Mouse (Mus musculus) midbrain, embryonic 13.5 days (tissue): ENCODE measurements around the gene Dnm2. TPM values are rescaled to one million over a fixed set of nuclear protein-coding genes. Genes with fewer than 3 reads are reported as not detected.

ENCODE experiments used
- ATAC-seq: fragments of 200-750 bp; cut with Nextera tagmentation; 2 replicates; pipeline ENCODE4 v1.8.0; 2017; ENCODE audit warnings: mild to moderate bottlenecking, moderate TSS enrichment, moderate library complexity
- H3K27ac ChIP-seq: fragments of 300-500 bp; sonication (generic); 2 replicates; pipeline ENCODE4 v1.5.1; 2015; ENCODE audit warnings: inconsistent platforms, mild to moderate bottlenecking, moderate library complexity
- H3K27me3 ChIP-seq: fragments of 300-500 bp; sonication (generic); 2 replicates; pipeline ENCODE4 v1.6.1; 2015; ENCODE audit warnings: mild to moderate bottlenecking, inconsistent platforms
- H3K36me3 ChIP-seq: fragments of 300-500 bp; sonication (generic); 2 replicates; pipeline ENCODE4 v1.6.1; 2015; ENCODE audit warnings: mild to moderate bottlenecking, inconsistent platforms
- H3K4me1 ChIP-seq: fragments of 300-500 bp; sonication (generic); replicated peaks from 2 replicates; pipeline ENCODE4 v1.6.1; 2015; ENCODE audit warnings: inconsistent platforms
- H3K4me2 ChIP-seq: fragments of 300-500 bp; sonication (generic); replicated peaks from 2 replicates; pipeline ENCODE4 v1.6.1; 2015; ENCODE audit warnings: moderate library complexity, mild to moderate bottlenecking, inconsistent platforms
- H3K4me3 ChIP-seq: fragments of 300-500 bp; sonication (generic); replicated peaks from 2 replicates; pipeline ENCODE4 v1.5.1; 2015; ENCODE audit warnings: mild to moderate bottlenecking, inconsistent platforms
- H3K9ac ChIP-seq: fragments of 300-500 bp; sonication (generic); replicated peaks from 2 replicates; pipeline ENCODE4 v1.6.1; 2015; ENCODE audit warnings: mild to moderate bottlenecking, inconsistent platforms
- H3K9me3 ChIP-seq: fragments of 300-500 bp; sonication (generic); 2 replicates; pipeline ENCODE4 v1.6.1; 2016; ENCODE audit warnings: mild to moderate bottlenecking, inconsistent platforms
- WGBS: fragments of 180-500 bp; shearing (Covaris S2); methylation state at CpG from one replicate; pipeline ENCODE4 v1.1.7; 2015; 5-methylcytosine and 5-hydroxymethylcytosine counted together
- polyA plus RNA-seq: library from polyadenylated mRNA; unstranded; fragments of >200 nt; fragmentation: Nextera tagmentation; extraction: Ambion mirVana; gene quantifications from 2 replicates; pipeline ENCODE4 v1.2.1, GENCODE M21; 2015

The Dnm2 gene
- 66.9 and 71.8 TPM in 2 replicates for polyA plus RNA-seq

DNA sequence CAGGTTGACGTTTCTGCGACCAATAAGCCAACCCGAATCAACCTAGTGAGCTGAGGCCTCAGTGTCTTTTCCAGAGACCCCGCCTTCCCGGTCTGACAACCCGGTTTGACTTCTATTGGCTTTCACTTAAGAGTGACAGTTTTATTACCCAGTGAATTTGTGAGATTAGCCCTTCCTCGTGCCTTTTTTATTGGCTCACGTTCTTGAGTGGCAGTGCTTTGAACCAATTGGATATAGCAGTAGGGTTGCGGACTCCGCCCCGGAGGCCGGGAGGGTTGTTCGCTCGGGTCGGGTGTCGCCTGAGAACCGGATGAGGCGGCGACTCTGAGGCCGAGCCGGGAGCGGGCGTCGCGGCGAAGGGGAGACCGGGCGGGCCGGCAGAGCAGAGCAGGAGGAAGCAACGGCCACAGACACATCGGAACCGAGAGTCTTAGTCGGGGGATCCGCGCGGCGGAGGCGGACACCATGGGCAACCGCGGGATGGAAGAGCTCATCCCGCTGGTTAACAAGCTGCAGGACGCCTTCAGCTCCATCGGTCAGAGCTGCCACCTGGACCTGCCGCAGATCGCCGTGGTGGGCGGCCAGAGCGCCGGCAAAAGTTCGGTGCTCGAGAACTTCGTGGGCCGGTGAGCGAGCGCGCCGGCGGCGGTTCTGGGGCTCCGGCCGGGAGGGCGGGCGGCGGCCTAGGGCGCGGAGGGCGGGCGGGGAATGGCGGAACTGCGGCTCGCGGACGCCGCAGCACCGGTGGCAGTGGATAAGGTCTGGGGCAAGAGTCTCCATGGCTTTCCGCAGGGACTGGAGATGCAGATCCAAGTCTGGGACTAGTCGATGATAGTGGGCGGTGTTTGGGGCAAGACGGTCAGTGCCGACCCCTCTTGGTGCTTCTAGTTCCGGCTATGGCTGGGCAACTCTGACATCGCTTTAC is at the start of gene Dnm2:
TSS of gene Dnm2 (plus strand) at position 278 of the 925 bp plus-strand sequence.
- Histone ChIP-seq H3K27ac (peak within 1 kb of the TSS; percentile 85), H3K4me2 (peak within 1 kb of the TSS; percentile 95), H3K4me3 (peak within 1 kb of the TSS; percentile 93), H3K9me3 (no peaks in the 10 kb centered on the region), H3K9ac (peak within 1 kb of the TSS; percentile 91), H3K4me1 (peaks cover 26% of the 10 kb centered on the region), H3K27me3 (no peaks in the 10 kb centered on the region), H3K36me3 (peaks cover 16% of the 10 kb centered on the region)
- under 1% methylated on average over 81 of the region's 82 CpGs for WGBS
- peak; percentile 99 for ATAC-seq

DNA sequence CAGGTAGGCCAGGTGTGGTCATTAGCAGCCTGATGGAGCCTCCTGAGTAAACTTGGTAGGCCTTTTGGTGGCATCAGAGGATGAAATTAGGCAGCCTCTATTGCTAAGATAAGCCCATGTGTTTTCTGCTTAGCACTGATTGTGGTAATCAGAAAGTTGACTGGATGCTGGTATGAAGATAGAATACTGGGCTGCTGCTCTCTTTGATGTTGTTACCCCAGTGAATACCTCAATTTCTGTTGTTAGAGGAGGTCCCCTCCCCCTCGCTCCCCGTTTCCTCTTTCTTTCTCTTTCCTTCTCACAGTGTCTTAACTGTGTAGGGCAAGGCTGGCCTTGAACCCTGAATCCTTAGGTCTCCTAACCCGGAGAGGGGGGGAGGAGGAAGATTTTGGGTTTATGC is 45.5 kb upstream of the Dnm2 start:
- Histone ChIP-seq H3K4me2 (no peak overlapping the region), H3K27ac (no peak overlapping the region), H3K4me3 (no peak overlapping the region), H3K27me3 (no peaks in the 10 kb centered on the region), H3K9me3 (no peaks in the 10 kb centered on the region), H3K36me3 (no peaks in the 10 kb centered on the region; the same call in 1 of the 2 replicates), H3K4me1 (peaks cover 48% of the 10 kb centered on the region), H3K9ac (no peak overlapping the region)
- ATAC-seq = no peak
- 90% methylated on average over 3 of the region's 3 CpGs for WGBS

GRCm38 (mm10) chr9:21380868-21381267 is 43.8 kb upstream of the Dnm2 start:
- no peak for ATAC-seq
- Histone ChIP-seq H3K4me1 (peaks cover 53% of the 10 kb centered on the region), H3K9me3 (no peaks in the 10 kb centered on the region), H3K27ac (no peak overlapping the region), H3K4me2 (no peak overlapping the region), H3K9ac (no peak overlapping the region), H3K36me3 (no peaks in the 10 kb centered on the region), H3K4me3 (no peak overlapping the region), H3K27me3 (no peaks in the 10 kb centered on the region)

GRCm38 (mm10) chr9:21383966-21384365 is 40.7 kb upstream of the Dnm2 start:
- H3K4me1 ChIP-seq = peaks cover 39% of the 10 kb centered on the region
- H3K4me2 ChIP-seq = no peak overlapping the region
- H3K4me3 ChIP-seq = no peak overlapping the region
- peaks cover 13% of the 10 kb centered on the region for H3K36me3 ChIP-seq
- no peak overlapping the region for H3K27ac ChIP-seq
- no peak overlapping the region for H3K9ac ChIP-seq
- H3K9me3 ChIP-seq = no peaks in the 10 kb centered on the region
- no peaks in the 10 kb centered on the region for H3K27me3 ChIP-seq
- ATAC-seq = no peak

DNA sequence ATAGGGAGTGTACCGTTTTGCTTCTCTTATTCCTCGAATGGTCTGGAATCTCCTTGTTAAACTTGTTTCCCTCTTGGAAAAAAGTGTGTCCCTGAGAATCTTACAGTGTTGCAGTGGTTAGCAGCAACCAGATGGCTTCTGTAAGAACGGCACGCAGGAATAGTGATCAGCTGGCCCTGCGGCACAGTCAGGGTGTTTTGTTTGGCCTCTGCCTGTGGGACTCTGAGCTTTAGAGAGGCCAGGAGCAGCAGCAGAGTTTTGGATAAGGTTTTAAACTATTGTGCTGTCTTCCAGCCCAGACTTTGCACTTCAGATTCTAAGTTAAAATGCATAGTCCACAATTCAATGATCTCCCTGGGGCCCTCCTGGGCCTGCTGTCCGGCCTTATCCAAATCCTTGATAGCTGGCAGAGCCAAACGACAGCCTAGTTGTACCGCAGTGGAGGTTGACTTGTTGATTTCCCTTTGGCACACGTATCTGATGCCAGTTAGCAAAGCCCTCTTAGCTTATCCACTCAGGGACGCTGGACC is 32.0 kb upstream of the Dnm2 start:
- Histone ChIP-seq H3K4me2 (no peak overlapping the region), H3K36me3 (peaks cover 99% of the 10 kb centered on the region), H3K4me3 (no peak overlapping the region), H3K9me3 (no peaks in the 10 kb centered on the region), H3K4me1 (no peaks in the 10 kb centered on the region), H3K27me3 (no peaks in the 10 kb centered on the region), H3K9ac (no peak overlapping the region), H3K27ac (no peak overlapping the region)
- no peak for ATAC-seq
- 87% methylated on average over 10 of the region's 10 CpGs for WGBS

DNA sequence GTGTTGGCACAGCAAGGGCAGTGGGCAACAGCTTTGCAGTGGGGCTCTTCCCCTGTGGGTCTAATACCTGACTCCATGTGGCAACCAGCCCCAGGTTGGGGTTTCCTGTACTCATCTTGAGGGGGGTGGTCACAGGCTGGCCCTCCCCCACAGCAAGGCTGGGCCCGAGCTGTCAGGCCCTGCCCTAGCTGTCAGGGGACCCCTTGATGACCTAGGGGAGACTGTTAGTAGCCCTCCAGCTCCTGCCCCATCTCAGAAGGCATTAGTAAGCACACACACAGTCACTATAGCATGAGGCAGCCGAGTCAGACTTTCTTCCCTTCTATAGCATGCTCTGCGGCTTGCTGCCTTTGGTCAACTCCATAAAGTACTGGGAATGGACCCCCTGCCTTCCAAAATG is 29.0 kb upstream of the Dnm2 start:
- no peak overlapping the region for H3K27ac ChIP-seq
- no peak overlapping the region for H3K9ac ChIP-seq
- no peaks in the 10 kb centered on the region for H3K4me1 ChIP-seq
- 0 out of 2 replicates have a peak, but pooled peaks have one; percentile 51 for ATAC-seq
- H3K27me3 ChIP-seq = no peaks in the 10 kb centered on the region
- H3K4me3 ChIP-seq = no peak overlapping the region
- no peak overlapping the region for H3K4me2 ChIP-seq
- no peaks in the 10 kb centered on the region for H3K9me3 ChIP-seq
- H3K36me3 ChIP-seq = peaks cover 99% of the 10 kb centered on the region
- WGBS = 94% methylated on average over 3 of the region's 3 CpGs

- no peak for ATAC-seq
- Histone ChIP-seq H3K36me3 (peaks cover 98% of the 10 kb centered on the region), H3K27ac (no peak overlapping the region), H3K4me2 (no peak overlapping the region), H3K27me3 (no peaks in the 10 kb centered on the region), H3K9me3 (no peaks in the 10 kb centered on the region), H3K9ac (no peak overlapping the region), H3K4me1 (no peaks in the 10 kb centered on the region), H3K4me3 (no peak overlapping the region)
- WGBS = 99% methylated on average over 3 of the region's 3 CpGs
Observed at GRCm38 (mm10) chr9:21397170-21397569, 27.5 kb upstream of the Dnm2 start.

- no peak for ATAC-seq
- H3K4me2 ChIP-seq = no peak overlapping the region
- H3K4me3 ChIP-seq = no peak overlapping the region
- no peak overlapping the region for H3K27ac ChIP-seq
- WGBS = 96% methylated on average over 9 of the region's 9 CpGs
- H3K36me3 ChIP-seq = peaks cover 99% of the 10 kb centered on the region
- H3K27me3 ChIP-seq = no peaks in the 10 kb centered on the region
- no peaks in the 10 kb centered on the region for H3K9me3 ChIP-seq
- no peaks in the 10 kb centered on the region for H3K4me1 ChIP-seq
- H3K9ac ChIP-seq = no peak overlapping the region
Observed at GRCm38 (mm10) chr9:21401042-21401441, 23.7 kb upstream of the Dnm2 start.

- 88% methylated on average over 11 of the region's 11 CpGs for WGBS
- Histone ChIP-seq H3K27me3 (no peaks in the 10 kb centered on the region), H3K4me3 (no peak overlapping the region), H3K9ac (no peak overlapping the region), H3K36me3 (peaks cover 98% of the 10 kb centered on the region), H3K4me1 (no peaks in the 10 kb centered on the region), H3K4me2 (no peak overlapping the region), H3K27ac (no peak overlapping the region), H3K9me3 (no peaks in the 10 kb centered on the region)
- ATAC-seq = no peak
Observed at GRCm38 (mm10) chr9:21402764-21403253, 21.9 kb upstream of the Dnm2 start.

GRCm38 (mm10) chr9:21403745-21404144 is 21.0 kb upstream of the Dnm2 start:
- H3K4me3 ChIP-seq = no peak overlapping the region
- WGBS = 97% methylated on average over 5 of the region's 5 CpGs
- no peak overlapping the region for H3K27ac ChIP-seq
- no peak overlapping the region for H3K9ac ChIP-seq
- H3K36me3 ChIP-seq = peaks cover 92% of the 10 kb centered on the region
- H3K4me1 ChIP-seq = no peaks in the 10 kb centered on the region
- ATAC-seq = no peak
- H3K27me3 ChIP-seq = no peaks in the 10 kb centered on the region
- no peak overlapping the region for H3K4me2 ChIP-seq
- no peaks in the 10 kb centered on the region for H3K9me3 ChIP-seq

GRCm38 (mm10) chr9:21405525-21405924 is 19.2 kb upstream of the Dnm2 start:
- no peak overlapping the region for H3K27ac ChIP-seq
- H3K27me3 ChIP-seq = no peaks in the 10 kb centered on the region
- peaks cover 75% of the 10 kb centered on the region for H3K36me3 ChIP-seq
- no peaks in the 10 kb centered on the region for H3K4me1 ChIP-seq
- WGBS = 77% methylated on average over 4 of the region's 4 CpGs
- ATAC-seq = no peak
- no peak overlapping the region for H3K4me3 ChIP-seq
- no peaks in the 10 kb centered on the region for H3K9me3 ChIP-seq
- no peak overlapping the region for H3K4me2 ChIP-seq
- H3K9ac ChIP-seq = no peak overlapping the region

GRCm38 (mm10) chr9:21407951-21408350 is 16.8 kb upstream of the Dnm2 start:
- peaks cover 16% of the 10 kb centered on the region for H3K4me1 ChIP-seq
- 18% methylated on average over 4 of the region's 4 CpGs for WGBS
- no peak overlapping the region for H3K9ac ChIP-seq
- ATAC-seq = no peak
- no peak overlapping the region for H3K4me3 ChIP-seq
- 0 out of 2 replicates have a peak overlapping the region, but pooled peaks have one; percentile 30 for H3K27ac ChIP-seq
- H3K4me2 ChIP-seq = no peak overlapping the region
- H3K36me3 ChIP-seq = peaks cover 51% of the 10 kb centered on the region
- H3K9me3 ChIP-seq = no peaks in the 10 kb centered on the region
- no peaks in the 10 kb centered on the region for H3K27me3 ChIP-seq
